Mouse (Mus musculus) left cerebral cortex, postnatal 36 days (tissue): ENCODE measurements around the gene Adamts9. TPM values are rescaled to one million over a fixed set of nuclear protein-coding genes. Genes with fewer than 3 reads are reported as not detected.

Source experiments
- DNase-seq, 2 experiments: peaks; one replicate each; pipeline ENCODE4 v3.0.0; 2021 to 2022; ENCODE audit warnings: low spot score in 2 of 2, mixed read lengths in 1 of 2
- intact Hi-C: fragments of 180-260 bp; cut with DNase I; formaldehyde crosslinking; loops from one replicate; pipeline ENCODE4 v1.15.1; 2025
- total RNA-seq, 2 experiments: library from RNA; stranded (reverse); gene quantifications; 2 replicates each; pipeline ENCODE4 v1.2.3; 2021

Adamts9 gene
- total RNA-seq, 2 experiments from 2014 or later = 2.0 to 3.5 TPM

DNA sequence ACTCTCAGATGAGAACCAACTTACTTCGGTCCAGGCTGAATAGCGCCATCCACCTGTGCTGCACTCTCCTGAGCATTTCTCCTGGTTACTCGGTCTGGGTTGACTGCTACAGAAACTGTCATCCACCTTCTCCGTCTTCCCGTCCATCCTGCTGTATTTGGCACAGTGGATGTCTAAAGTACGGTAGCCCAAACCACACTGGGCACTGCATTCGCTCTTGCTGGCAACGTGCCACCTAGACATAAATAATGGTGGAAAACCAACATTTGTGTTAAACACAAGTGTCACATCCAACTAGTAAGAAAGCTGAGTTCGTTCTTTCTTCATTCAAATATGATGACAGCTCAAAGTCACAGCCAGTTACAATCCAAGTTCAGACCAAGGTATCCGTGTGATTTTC lies 70.5 kb downstream of the Adamts9 start:
- no peak for DNase-seq
- intact Hi-C loops = no loop called here

DNA sequence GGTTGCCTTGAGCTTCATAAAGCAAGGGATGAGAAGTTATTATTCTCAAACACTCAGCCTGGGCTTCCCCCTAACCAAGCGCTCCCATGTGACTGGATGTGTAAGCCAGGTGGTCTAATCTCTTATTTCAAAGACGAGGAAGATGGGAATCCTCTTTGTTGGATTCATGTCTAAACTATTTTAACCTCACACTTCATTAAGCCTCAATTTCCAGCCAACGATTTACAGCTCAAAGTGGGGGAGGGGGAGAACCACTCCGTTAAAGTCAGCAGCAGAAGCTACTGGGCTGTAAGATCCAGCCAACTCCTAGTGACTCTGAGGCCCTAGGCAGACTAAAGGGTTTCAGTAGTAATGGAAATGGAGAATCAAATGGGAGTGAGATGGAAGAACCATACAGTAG lies 71.5 kb downstream of the Adamts9 start:
- intact Hi-C loops = no loop called here
- DNase-seq = no peak

DNA sequence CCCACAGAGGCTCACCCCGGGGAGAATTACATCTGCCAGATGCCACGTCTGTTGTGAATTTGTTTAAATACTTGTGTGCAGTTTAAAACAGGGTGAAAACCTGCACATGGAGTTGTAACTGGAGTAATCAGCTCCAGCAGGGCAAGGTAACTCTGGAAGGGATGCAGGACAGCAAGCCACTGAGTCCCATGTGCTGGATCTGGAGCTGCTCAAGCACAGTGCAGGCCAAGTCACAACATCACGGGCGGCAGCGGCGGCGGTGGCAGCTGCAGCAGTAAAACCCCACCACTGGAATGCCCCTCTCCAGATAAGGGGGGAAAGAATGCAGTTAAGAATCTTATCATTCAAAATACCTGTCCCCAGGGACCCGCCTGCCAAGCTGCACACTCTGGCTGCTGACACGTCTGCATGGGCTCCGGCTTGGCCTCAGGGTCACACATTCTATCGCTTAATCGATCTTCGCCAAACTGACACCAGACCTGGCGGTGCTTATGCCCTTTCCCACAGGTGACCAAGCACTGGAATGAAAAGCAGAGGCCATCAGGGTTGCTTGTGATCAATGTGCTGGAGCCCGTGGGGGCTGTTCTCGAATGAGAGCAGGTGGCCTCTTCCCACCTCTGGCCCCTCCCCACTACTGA lies 73.6 kb downstream of the Adamts9 start:
- peak in 1 of 2 experiments; percentile 26 for DNase-seq
- intact Hi-C loops = no loop called here

DNA sequence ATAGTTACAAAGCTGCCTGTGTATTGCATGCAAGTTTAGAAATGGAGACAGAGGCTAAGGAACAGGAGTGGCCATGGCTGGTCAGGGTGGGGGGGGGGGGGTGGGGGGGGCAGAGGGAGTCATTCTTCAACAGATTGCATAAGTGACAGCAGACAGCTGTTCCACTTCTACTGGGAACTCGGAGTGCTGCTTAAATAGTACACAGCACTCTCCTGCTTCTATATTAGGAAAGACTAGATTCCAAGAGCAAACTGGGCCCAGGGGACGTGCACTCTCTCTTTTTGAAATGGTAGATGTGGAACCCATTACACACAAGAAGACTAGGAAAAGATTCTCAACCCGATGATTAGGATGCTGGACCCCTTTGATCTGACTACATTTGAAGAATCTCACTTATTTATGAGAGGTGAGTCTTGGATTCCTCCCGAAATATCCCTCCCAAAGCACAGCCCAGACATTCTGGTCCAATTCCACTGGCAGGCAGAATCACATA lies 74.2 kb downstream of the Adamts9 start, which contains the start of gene Gm15737:
Gm15737 (plus strand) TSS at position 269 of the 493 bp plus-strand sequence.
- DNase-seq = peak; percentile 16 to 42
- intact Hi-C loops = no loop called here

DNA sequence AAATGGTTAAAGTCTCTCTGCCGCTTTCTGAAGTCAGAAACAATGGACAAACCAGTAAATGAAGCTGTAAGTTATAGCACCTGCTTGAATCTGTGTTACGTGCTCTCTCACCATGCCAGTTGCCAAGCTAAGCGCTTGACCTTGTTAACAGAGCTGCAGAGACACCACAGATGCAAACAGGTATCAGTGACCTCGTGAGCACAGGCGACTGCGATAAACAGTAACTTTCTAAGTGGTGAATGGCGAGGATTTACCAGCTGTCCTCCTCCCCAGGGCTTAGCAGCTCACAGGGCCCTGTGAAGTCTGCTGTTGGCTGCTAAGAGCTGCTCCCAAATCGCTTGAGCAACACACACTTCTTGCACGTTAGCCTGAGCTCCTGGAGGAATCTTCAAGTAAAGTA lies 80.7 kb downstream of the Adamts9 start:
- intact Hi-C loops = no loop called here
- DNase-seq = no peak

DNA sequence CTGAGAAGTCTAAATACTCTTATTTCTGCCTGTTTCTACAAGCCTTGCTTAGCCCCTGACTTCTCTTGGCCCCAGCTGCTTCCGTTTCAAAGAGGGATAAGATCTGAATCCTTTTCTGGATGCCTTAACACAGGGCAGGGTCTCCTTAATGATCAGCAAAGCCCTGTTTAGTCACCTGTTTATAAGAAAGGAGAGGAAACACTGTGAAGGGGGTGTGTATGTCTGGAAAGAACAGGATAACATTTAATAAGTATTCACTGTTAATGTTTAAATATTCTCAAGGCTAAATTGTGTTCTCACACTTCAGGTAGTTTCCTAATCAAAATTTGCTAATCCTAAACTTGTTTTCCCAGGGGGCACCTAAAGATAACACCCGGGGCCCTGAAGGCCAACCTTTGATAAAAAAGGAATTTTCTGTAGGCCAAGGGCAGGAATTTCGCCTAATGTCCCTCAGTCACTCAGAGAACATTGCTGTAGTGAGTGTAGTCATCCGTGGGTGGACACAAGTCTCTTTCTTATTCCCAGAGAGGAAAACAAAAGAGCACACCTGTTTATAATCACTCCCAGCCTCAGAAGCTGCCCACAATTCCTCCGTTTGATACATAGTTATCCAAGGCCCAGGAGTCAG lies 82.9 kb downstream of the Adamts9 start:
- intact Hi-C loops = no loop called here
- DNase-seq = no peak

DNA sequence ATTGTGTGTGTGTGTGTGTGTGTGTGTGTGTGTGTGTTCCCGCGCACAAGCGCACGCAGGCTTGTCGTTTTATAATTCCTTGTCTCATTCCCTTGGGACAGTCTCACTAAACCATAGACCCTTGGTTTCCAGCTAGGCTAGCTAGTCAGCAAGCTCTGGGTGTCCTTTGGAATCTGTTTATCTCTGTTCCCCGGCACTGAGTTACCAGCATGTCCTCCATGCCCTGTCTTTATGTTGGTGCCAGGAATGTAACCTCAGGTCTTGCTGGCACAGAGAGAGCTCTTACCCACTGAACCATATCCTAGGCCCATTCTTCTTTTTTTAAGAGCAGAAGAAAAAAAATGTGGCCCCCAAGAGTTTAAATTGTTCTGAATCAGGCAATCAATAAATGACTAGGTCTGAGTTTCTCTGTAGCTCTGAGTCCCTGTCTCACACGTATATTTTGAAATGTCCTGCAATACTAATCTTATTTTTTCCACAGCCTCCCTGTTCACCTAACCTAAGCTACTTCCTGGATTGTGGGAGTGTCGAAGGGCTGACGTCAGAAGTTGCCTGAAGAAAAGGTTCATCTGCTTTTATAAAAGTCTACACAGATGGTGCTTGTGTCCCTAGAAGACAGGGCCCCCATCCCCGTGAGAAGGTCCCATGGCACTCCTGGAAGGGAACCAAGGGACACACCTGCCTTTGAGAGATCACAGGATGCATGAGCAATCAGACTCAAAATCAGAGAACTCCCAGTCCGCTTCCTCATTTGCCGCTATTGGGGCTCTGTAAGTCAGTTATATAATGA lies 84.4 kb downstream of the Adamts9 start:
- no peak for DNase-seq

DNA sequence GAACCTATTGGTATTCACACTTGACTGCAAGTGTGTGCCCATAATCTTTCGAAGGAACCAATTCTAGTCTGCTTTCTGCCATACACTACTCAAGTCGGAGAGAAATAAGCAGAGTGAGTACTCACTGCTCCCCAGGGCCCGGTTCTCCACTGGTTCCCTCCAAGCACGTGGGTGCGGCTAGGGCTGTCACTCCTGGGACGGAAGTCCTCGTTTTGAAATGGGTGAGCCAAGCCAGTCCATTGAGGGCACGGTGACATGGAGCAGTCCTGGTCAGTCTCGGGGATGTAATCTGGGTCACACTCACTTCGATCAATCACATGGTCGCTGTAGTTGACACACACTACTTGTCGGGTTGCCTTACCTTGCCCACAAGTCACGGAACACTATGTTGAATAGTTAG lies 85.5 kb downstream of the Adamts9 start:
- intact Hi-C loops = no loop called here
- no peak for DNase-seq

More for the DNA sequence above, 84.4 kb downstream of the Adamts9 start:
- intact Hi-C loops = no loop called here

DNA sequence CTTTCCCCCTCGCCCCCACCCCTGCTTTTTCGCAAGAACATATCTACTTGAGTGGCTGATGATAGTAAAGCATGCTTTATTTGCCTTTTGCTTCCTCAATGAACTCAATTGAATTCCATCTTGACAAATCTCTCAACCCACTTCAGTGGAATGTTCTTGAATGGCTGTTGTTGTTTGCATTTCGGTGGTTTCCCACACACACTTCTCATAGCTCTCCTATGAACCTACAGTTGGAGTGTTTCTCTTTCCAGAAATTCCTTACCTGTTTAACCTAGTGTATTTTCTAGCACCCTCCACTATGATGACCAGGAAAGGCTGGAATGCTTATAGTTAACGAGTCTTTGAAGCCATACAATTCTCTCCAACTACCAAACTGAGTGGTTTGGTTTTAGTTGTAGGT lies 88.4 kb downstream of the Adamts9 start:
- DNase-seq = no peak
- intact Hi-C loops = no loop called here

DNA sequence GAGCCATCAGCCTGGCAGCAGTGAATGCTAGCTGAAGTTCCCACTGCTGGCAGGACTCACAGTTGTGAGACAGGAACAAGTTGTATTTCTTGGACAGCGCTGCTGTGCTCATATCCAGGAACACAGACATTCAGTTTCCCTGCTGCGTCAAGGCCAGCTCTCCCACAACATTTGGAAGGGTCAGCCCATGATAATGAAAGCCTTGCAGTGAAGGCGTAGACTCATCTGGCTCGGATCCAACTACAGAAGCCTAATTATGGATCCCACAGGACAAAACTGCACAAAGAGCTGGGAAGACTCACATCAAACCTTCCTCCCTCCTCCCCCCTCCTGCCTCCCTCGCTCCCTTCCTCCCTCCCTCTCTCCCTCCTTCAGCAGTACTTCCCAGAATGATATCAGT lies 93.0 kb downstream of the Adamts9 start:
- intact Hi-C loops = no loop called here
- DNase-seq = peak; percentile 67 to 74

DNA sequence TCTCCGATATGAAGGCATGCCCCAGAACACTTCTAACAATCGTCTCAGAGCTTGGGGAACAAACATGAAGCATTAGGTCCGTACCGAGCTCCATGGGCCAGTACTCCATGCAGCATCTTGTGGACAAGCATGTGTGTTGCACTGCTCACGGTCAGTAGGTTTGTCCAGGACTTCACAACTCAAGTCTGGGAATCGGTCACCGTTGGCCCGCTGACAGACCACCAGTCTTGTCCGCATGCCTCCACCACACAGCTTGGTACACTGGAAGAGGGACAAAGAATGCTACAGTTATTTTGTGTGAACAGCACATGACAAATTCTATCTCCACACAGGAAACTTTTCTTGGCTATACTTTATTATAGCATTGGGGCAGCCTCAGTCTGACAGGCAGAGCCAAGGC lies 94.1 kb downstream of the Adamts9 start:
- no peak for DNase-seq
- intact Hi-C loops = no loop called here

DNA sequence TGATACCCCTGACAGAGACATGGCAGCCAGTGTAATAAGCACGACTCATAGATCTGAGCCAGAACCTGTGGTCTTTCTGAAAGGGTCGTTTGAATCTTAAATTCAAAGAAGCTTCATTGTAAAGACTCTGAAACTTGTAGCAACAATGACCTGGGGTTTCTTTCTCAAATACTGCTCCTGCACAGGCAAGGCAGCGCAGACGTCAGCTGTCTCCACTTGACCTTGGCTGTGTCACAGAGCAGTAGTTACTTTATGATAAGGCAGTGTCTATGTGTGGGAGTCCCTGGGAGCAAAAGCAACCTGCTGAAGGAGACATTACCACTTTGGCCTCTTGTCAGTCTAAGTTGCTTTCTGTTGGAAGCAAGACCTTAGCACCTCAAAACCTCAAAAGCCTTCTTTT lies 96.7 kb downstream of the Adamts9 start:
- DNase-seq = no peak
- intact Hi-C loops = no loop called here

DNA sequence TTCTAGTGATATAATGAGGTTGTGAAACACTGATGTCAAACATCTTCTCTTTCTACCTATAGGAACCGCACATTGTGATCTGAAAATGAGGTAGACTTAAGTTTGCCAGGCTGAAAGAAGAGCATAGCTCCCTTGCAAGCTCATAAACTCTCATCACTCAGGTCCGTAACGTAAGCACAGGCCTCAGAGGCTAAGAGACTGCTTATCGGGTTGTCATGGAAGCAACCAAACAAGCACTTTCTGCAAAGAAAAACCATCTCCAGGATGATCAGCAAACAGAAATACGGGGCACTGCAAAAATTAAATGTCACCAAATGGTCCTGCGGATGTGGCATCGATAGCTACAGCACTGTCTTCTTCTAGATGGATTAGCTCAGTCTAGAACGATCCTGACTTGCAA lies 97.4 kb downstream of the Adamts9 start:
- no peak for DNase-seq
- intact Hi-C loops = no loop called here

DNA sequence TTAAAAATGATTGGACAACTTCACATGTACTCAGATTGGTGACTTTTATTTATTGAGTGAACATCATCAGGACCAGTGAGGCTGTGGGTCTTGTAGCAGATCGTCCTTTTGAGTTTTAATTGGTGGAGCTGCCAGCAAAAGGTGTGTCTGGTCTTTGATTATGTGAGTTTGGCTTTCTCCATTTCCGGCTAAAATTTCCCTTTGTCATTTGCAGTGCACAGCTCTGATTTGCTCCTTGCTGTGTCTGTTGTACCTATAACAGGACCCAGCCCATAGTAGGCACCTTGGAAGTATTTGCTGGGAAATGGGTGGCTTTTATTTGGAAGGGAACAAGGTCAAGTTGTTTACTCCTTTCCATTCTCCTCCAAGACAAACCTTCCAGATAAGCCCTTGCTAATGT lies 99.8 kb downstream of the Adamts9 start:
- no peak for DNase-seq
- intact Hi-C loops = no loop called here

DNA sequence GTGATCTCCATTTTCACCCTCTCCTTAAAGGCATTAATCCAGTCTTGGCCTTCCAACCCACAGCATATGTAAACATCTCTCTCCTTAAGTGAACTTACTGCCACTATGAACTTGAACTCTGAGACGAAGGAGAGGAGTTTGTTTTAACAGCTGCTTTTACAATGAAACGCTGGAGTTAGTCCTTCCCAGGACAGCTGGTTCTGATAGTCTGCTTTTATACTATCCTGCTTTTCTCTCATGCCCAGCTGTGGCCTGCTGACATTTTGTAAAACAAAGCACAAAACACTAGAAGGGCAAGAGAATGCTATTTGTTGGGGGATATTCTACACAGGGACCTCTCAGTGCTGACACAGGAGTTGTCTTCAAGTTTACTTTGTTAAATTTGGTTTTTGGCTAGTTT lies 101.3 kb downstream of the Adamts9 start:
- intact Hi-C loops = no loop called here
- no peak for DNase-seq

DNA sequence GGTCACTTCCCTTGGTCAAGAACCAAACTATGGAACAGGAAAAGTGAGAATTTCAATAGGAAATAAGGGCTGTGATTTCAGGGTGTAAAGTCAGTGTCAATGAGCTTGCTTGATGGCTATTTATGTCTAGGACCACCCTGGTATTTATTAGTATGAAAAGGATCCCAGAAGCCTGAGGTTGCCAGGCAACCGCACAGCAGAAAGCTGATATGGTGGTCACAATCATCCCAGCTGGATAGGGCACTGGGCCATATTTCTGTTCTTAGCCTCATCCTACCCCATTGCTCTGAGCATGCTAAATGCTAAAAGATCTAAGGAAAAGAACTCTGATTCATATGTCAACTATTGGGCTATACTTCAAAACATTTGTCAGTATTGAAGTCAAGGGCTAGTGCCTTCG lies 112.2 kb downstream of the Adamts9 start:
- DNase-seq = no peak
- intact Hi-C loops = no loop called here

DNA sequence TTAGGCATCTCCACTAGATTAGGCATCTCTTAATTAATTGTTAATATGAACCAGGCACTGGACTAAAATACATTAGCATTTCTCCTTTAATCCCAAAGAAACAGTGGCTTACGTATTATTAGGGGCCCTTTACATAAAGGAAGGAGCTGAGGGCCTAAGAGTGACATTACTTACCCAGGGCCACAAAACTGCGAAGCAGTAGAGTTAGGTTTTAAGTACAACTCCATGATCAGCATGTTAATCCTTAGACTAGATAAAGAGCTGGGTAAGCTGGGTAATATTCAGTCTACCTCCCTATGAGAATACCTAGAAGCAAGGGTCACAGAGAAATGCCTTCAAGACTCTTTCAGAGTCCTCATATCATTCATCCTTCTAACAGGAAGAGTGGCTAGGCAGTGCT lies 114.1 kb downstream of the Adamts9 start:
- DNase-seq = no peak
- intact Hi-C loops = no loop called here

DNA sequence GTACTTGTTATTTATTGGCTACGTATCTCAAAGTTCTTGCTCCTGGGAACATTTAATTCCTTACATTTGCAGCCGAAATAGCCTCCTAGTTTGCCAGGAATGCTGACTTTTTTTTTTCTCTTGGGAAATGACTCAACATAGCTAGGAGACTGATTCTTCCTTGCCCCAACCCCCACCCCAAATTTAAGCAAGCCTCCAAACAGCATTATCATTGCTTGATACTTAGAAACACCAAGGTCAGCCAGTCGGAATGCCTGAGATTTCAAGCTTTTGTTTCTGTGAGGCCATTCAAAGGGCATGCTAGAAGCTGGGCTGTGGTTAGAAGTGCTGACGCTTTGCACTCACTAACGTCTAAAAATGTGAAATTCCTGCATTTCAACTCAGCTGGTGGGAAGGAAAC lies 115.9 kb downstream of the Adamts9 start:
- intact Hi-C loops = no loop called here

DNA sequence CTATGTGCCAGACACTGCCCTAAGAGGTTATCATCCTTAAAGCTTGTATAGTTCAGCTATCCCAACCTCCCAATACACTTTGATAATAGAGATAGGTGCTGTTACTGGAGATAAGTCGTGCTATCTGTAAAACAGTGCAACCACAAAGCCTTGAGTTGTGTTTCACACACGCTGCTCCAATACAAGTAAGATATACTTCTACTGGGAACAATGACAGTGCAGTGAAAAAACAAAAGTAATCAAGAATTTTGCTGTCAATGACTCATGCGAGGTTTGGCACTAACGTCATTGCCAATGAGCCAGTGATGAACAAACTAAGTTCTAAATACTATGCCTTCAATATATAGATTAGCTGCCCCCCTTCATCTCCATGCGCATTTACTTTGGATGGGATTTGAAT lies 116.7 kb downstream of the Adamts9 start:
- no peak for DNase-seq
- intact Hi-C loops = no loop called here

More for the DNA sequence above, 115.9 kb downstream of the Adamts9 start:
- DNase-seq = no peak

DNA sequence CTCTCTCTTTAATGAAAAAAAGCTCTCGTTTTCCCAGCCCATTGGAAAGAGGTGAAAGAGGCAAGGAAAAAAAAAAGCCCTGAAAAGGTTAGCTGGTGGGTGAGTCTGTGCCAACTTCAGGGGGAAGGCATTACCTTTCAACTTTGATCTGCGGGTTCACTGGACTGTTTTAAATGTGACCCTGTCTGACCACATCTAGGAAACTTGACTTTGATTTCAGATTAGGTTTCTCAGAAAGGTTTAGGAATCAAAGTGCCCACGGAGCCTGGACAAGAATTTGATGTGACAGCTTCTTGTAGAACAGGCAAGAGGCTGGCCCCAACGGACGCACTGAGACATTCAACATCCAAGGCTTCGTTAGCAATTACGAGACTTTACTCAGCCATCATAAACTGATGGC lies 119.3 kb downstream of the Adamts9 start:
- intact Hi-C loops = no loop called here
- no peak for DNase-seq

DNA sequence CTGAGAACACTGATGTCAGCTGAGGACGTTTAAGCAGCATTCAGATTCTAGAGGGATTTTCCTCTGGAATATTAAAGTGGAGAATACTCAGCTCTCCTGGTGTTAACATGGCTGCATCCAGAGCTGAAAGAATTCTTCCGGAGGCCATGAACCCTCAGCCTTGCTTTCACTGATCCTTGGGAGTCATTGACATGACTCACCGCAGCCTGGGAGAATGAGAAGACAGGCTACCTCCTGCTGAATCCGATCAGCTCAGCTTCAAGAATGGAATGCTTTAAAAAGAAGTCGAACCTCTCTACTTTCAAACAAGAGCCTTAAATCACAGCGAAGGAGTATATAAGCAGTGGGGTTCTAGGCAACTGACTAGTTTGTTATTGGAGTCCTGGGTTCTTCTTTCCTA lies 121.3 kb downstream of the Adamts9 start:
- intact Hi-C loops = no loop called here
- no peak for DNase-seq
